Mouse (Mus musculus) liver, postnatal 0 days (tissue): ENCODE data around the gene Cyb5rl.

ENCODE experiments used
- CTCF ChIP-seq: sonication (generic); IDR thresholded peaks from 2 replicates; pipeline ENCODE4 v1.5.1; 2016; ENCODE audit warnings: antibody characterized with exemption, low read depth
- EP300 ChIP-seq: IDR thresholded peaks from 2 replicates; pipeline ENCODE4 v1.6.1; 2016; ENCODE audit warnings: antibody characterized with exemption, low read depth, mild to moderate bottlenecking

GRCm38 (mm10) chr4:107083126-107083525 lies 16.3 kb downstream of the Cyb5rl start:
- TF ChIP-seq CTCF (no peak), EP300 (no peak)
